Mouse (Mus musculus) adipocyte (in vitro differentiated cells): ENCODE results near the gene Cdk1.

Experiments
- DNase-seq: peaks from one replicate; pipeline ENCODE4 v3.0.0-alpha.2; 2016; ENCODE audit warnings: low spot score

The Cdk1 gene

DNA sequence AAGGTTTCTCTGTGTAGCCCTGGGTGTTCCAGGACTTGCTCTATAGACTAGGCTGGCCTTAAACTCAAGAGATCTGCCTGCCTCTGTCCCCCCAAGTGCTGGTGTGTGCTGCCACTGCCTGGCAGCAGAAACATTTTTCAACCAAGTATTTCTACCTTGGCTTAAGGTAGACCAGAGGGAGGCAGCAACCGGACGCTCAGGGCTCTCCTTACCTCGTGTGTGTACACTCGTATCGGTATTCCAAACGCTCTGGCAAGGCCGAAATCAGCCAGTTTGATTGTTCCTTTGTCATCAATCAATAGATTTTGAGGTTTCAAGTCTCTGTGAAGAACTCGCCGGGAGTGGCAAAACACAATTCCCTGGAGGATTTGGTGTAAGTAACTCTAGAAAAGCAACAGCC, 10.4 kb downstream of the Cdk1 start:
- no peak for DNase-seq

- DNase-seq, result no peak
Observed at GRCm38 (mm10) chr10:69341570-69342227, 11.0 kb downstream of the Cdk1 start.

- no peak for DNase-seq
Observed at GRCm38 (mm10) chr10:69340001-69340400, 12.7 kb downstream of the Cdk1 start.

DNA sequence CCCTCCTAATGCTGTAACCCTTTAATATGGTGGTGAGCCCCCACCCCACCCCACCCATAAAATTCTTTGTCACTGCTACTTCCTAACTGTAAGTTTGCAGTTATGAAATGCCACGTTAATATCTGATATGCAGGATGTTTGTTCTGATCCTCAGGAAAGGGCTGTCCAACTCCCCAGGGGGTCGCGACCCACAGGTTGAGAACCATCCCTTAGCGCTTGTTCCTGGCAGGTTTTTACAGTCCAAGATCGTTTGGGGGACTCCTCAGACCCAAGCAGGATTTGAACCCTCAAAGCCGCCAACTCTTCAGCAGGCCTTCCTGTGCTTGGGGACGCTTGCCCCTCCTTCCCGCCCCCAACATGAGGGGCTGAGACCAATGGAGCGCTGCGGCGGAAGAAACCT, 16.5 kb downstream of the Cdk1 start:
- DNase-seq, result no peak

GRCm38 (mm10) chr10:69335611-69336010, 17.1 kb downstream of the Cdk1 start:
- no peak for DNase-seq

DNA sequence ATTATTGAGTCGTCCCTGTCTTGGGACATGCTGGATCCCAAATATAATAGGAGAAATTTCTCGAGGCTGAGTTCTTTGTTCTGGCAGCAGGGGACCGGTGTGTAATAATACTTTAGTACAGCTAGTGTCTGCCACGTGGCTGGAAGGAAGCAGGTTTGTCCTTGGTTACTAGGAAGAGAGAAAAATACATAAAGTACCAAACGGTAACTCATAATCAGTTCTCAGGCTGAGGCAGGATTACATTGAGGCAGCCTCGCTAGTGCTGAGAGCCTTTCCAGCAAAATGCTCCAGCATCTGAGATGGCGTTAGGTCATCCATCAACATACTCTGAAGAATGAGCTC, 17.6 kb downstream of the Cdk1 start:
- no peak for DNase-seq

DNA sequence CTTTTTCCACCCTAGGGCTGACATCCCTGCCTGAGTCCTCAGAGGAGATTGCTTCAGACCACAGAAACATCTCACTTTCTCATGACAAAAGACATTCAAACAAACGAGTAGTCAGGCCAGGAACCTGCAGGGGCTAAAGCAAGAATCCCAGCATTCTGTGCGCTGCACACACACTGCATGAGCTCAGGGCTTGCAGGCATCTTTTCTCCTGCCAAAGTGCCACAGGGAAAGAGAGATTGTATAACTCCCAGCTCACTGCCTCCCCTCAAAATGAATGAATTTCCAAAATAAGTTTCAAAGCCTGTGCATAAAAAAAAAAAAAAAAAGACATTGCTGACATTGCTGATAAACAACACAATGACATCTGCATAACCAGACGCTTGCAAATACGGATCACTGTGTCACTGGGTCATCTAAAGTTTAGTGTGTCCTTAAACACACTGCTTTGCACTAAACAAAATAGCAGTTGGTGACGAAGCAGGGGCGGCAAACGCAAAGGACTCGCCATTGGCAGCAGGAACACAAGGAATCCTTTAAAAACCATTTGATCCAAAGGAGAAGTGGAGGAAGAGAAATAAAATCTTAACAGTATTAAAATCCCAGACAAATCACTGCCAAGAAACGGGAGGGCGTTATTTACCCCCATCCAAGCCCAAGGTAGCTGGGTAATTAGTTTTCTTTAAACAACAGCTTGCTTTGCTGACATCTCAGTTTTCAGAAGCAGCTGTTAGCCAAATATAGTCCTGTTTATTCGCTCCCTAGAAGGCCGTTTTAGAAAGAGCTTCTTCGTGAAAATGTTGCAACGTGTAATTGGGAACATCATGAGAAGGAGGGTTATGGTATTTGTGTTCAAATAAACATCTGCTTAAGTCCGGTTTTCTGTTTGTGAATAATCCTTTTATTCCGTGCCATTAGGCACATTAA, 18.2 kb downstream of the Cdk1 start:
- peak; percentile 40 for DNase-seq

- DNase-seq, result no peak
Observed at GRCm38 (mm10) chr10:69333212-69333611, 19.5 kb downstream of the Cdk1 start.

DNA sequence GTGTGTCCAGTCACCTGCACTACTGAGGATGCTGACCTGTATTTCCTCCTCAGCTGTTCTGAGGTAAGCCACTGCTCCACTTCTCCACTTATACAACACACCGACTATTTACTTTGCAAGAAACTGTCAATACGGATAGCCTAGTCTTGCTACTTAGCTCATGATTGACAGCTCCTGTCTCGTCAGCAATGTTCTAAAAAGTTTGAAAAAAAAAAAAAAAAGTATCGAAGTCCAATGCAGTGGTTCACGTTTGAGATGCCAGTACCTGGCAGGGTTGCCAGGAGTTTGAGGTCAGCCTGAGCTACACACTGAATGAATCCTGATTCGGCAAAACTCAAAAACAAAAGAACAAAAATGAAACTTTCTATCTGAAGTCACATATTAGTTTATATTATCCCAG, 21.5 kb downstream of the Cdk1 start:
- DNase-seq, result no peak

DNA sequence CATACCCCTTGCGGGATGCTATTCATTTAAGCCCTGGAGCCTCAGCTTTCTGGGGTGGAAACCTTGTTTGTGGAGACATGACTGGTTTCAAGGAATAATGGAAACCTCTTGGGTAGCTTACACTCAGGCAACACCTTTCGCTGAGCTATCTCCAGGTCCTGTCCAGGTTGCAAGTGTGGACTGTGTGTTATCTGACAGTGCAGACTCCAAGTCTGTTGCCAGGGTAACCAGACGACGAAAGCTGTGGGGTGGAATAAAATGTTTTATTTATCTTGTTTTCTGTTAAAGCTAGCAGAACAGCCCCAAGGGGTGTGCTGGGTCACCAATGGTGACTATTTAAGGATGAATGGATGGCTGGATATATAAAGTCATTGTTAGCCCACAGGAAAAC, 24.1 kb downstream of the Cdk1 start:
- DNase-seq, result no peak

- no peak for DNase-seq
Observed at GRCm38 (mm10) chr10:69328029-69328655, 24.6 kb downstream of the Cdk1 start.

- no peak for DNase-seq
Observed at GRCm38 (mm10) chr10:69327362-69327761, 25.4 kb downstream of the Cdk1 start.

- DNase-seq, result peak; percentile 98
Observed at GRCm38 (mm10) chr10:69326433-69326832, 26.3 kb downstream of the Cdk1 start.

DNA sequence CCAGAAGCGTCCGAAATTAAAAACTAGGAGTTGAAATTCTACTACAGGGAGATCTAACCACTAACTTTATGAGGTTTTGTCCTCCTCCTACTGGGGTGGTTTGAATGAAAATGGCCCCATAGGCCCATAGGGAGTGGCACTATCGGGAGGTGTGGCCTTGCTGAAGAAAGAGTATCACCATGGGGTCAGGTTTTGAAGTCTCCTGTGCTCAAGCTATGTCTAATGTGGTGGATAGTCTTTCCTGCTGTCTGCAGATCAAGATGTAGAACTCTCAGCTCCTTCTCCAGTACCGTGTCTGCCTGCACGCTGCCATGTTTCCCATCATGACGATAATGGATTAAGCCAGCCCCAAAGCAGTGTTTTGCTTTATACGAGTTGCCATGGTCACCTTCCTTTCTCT, 27.9 kb downstream of the Cdk1 start:
- no peak for DNase-seq

DNA sequence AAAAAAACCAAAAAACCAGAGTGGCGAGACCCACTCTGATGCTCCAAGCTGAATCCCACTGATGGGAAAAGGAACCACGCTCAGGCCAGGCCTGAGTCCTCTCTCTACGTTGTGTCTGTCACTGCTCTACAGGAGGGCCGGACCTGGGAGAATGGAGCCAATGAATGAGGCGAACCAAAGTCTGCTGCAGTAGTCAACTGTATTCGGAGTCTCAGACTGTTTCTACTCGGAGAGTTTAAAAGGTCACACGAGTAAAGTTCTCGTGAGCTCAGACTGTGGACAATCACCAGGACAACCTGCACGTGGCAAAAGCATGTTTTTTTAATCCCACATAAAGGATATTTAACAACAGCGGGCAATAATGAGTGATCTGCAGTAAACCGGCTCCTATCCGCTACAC, 28.8 kb downstream of the Cdk1 start:
- DNase-seq, result no peak

GRCm38 (mm10) chr10:69321519-69322035, 31.2 kb downstream of the Cdk1 start:
- DNase-seq, result no peak

- peak; percentile 98 for DNase-seq
Observed at GRCm38 (mm10) chr10:69320667-69321518, 31.8 kb downstream of the Cdk1 start.

- DNase-seq, result no peak
Observed at GRCm38 (mm10) chr10:69318514-69318913, 34.2 kb downstream of the Cdk1 start.

- no peak for DNase-seq
Observed at GRCm38 (mm10) chr10:69313944-69314343, 38.8 kb downstream of the Cdk1 start.

GRCm38 (mm10) chr10:69311867-69312266, 40.9 kb downstream of the Cdk1 start:
- DNase-seq, result no peak

DNA sequence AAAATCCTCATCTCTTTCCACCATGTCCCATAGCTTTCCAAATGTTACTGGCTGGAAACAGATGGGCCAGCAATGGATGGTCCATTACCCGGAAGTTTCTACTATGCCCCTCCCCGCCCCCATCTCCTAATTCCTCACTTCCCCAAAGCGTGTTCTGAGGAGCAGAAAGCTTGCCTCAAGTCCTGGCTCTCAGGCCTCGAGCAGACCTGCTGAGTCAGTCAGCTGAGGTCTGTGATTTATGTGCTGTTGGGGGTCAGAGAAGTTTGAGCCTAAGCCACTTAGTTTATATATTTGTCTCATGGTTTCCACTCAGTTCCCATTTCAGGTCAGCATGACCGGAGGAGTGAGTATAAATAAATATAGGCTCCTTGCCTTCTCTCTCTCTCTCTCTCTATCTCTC, 43.6 kb downstream of the Cdk1 start:
- no peak for DNase-seq

- DNase-seq, result peak; percentile 83
Observed at GRCm38 (mm10) chr10:69307067-69307466, 45.7 kb downstream of the Cdk1 start.
